Mouse (Mus musculus): ENCODE data around the gene Jmy. TPM values are rescaled to one million over a fixed set of nuclear protein-coding genes. Genes with fewer than 3 reads are reported as not detected.

Gene Jmy
- polyA plus RNA-seq, 1 experiment = 2.3 TPM

- no peak for TF ChIP-seq FLI1 (IDR thresholded peaks at IDR 0.05; ENCODE audit: low read length)
- H3K4me3 ChIP-seq (replicated peaks) = no peak overlapping the region
- no peaks in the 10 kb centered on the region for H3K9me3 ChIP-seq
- no peaks in the 10 kb centered on the region for H3K36me3 ChIP-seq (replicated peaks; ENCODE audit: low read length)
- H3K4me1 ChIP-seq = peaks cover 26% of the 10 kb centered on the region
- H3K27me3 ChIP-seq (replicated peaks) = no peaks in the 10 kb centered on the region
Measured at GRCm38 (mm10) chr13:93415055-93415454, 84.6 kb downstream of the Jmy start.

- H3K36me3 ChIP-seq (replicated peaks; ENCODE audit: low read length) = peaks cover 7% of the 10 kb centered on the region
- H3K9me3 ChIP-seq = no peaks in the 10 kb centered on the region
- no peak overlapping the region for H3K4me3 ChIP-seq (replicated peaks)
- TF ChIP-seq FLI1 (IDR thresholded peaks at IDR 0.05; ENCODE audit: low read length) (no peak), GATA1 (IDR thresholded peaks at IDR 0.05; ENCODE audit: borderline replicate concordance, low read length) (no peak)
- no peaks in the 10 kb centered on the region for H3K27me3 ChIP-seq (replicated peaks)
- peaks cover 8% of the 10 kb centered on the region for H3K4me1 ChIP-seq
Measured at GRCm38 (mm10) chr13:93410343-93410742, 89.3 kb downstream of the Jmy start.

- H3K9me3 ChIP-seq = no peaks in the 10 kb centered on the region
- no peak overlapping the region for H3K4me3 ChIP-seq (replicated peaks)
- no peaks in the 10 kb centered on the region for H3K4me1 ChIP-seq
- peaks cover 22% of the 10 kb centered on the region for H3K36me3 ChIP-seq (replicated peaks; ENCODE audit: low read length)
- no peak for TF ChIP-seq GATA1 (IDR thresholded peaks at IDR 0.05; ENCODE audit: borderline replicate concordance, low read length)
- H3K27me3 ChIP-seq (replicated peaks) = no peaks in the 10 kb centered on the region
Measured at GRCm38 (mm10) chr13:93406855-93407254, 92.8 kb downstream of the Jmy start.

GRCm38 (mm10) chr13:93401947-93402346 lies 97.7 kb downstream of the Jmy start:
- no peaks in the 10 kb centered on the region; the same call in 1 of the 2 replicates for H3K4me1 ChIP-seq
- TF ChIP-seq GATA1 (IDR thresholded peaks at IDR 0.05; ENCODE audit: borderline replicate concordance, low read length) (no peak), FLI1 (IDR thresholded peaks at IDR 0.05; ENCODE audit: low read length) (no peak)
- H3K9me3 ChIP-seq = peaks cover 8% of the 10 kb centered on the region; the same call in 1 of the 2 replicates
- H3K4me3 ChIP-seq (replicated peaks) = no peak overlapping the region
- H3K36me3 ChIP-seq (replicated peaks; ENCODE audit: low read length) = peaks cover 45% of the 10 kb centered on the region
- no peaks in the 10 kb centered on the region for H3K27me3 ChIP-seq (replicated peaks)

GRCm38 (mm10) chr13:93399710-93400216 lies 99.8 kb downstream of the Jmy start:
- Histone ChIP-seq H3K27me3 (replicated peaks) (no peaks in the 10 kb centered on the region), H3K36me3 (replicated peaks; ENCODE audit: low read length) (peaks cover 47% of the 10 kb centered on the region), H3K4me3 (replicated peaks) (no peak overlapping the region), H3K9me3 (peaks cover 8% of the 10 kb centered on the region; the same call in 1 of the 2 replicates), H3K4me1 (no peaks in the 10 kb centered on the region; the same call in 1 of the 2 replicates)
- TF ChIP-seq GATA1 (IDR thresholded peaks at IDR 0.05; ENCODE audit: borderline replicate concordance, low read length) (no peak), FLI1 (IDR thresholded peaks at IDR 0.05; ENCODE audit: low read length) (no peak)

GRCm38 (mm10) chr13:93389242-93389625 lies 110.4 kb downstream of the Jmy start:
- TF ChIP-seq FLI1 (IDR thresholded peaks at IDR 0.05; ENCODE audit: low read length) (no peak), GATA1 (IDR thresholded peaks at IDR 0.05; ENCODE audit: borderline replicate concordance, low read length) (no peak)
- H3K4me1 ChIP-seq = peaks cover 49% of the 10 kb centered on the region
- peak overlapping the region; percentile 56 for H3K4me3 ChIP-seq (replicated peaks)

GRCm38 (mm10) chr13:93388594-93389241 lies 110.9 kb downstream of the Jmy start:
- Histone ChIP-seq H3K36me3 (replicated peaks; ENCODE audit: low read length) (peaks cover 9% of the 10 kb centered on the region), H3K4me1 (peaks cover 54% of the 10 kb centered on the region), H3K4me3 (replicated peaks) (peak overlapping the region; percentile 88), H3K9me3 (no peaks in the 10 kb centered on the region), H3K27me3 (replicated peaks) (no peaks in the 10 kb centered on the region)
- no peak for TF ChIP-seq FLI1 (IDR thresholded peaks at IDR 0.05; ENCODE audit: low read length)
- no peak for TF ChIP-seq GATA1 (IDR thresholded peaks at IDR 0.05; ENCODE audit: borderline replicate concordance, low read length)

More at GRCm38 (mm10) chr13:93389242-93389625, 110.4 kb downstream of the Jmy start:
- Histone ChIP-seq H3K27me3 (replicated peaks) (no peaks in the 10 kb centered on the region), H3K9me3 (no peaks in the 10 kb centered on the region), H3K36me3 (replicated peaks; ENCODE audit: low read length) (peaks cover 14% of the 10 kb centered on the region)

GRCm38 (mm10) chr13:93387440-93387839 lies 112.2 kb downstream of the Jmy start:
- Histone ChIP-seq H3K36me3 (replicated peaks; ENCODE audit: low read length) (peaks cover 3% of the 10 kb centered on the region), H3K27me3 (replicated peaks) (no peaks in the 10 kb centered on the region), H3K4me1 (peaks cover 67% of the 10 kb centered on the region), H3K4me3 (replicated peaks) (no peak overlapping the region), H3K9me3 (no peaks in the 10 kb centered on the region)
- TF ChIP-seq GATA1 (IDR thresholded peaks at IDR 0.05; ENCODE audit: borderline replicate concordance, low read length) = no peak
- no peak for TF ChIP-seq FLI1 (IDR thresholded peaks at IDR 0.05; ENCODE audit: low read length)

- H3K27me3 ChIP-seq (replicated peaks) = no peaks in the 10 kb centered on the region
- TF ChIP-seq GATA1 (IDR thresholded peaks at IDR 0.05; ENCODE audit: borderline replicate concordance, low read length) (no peak), FLI1 (IDR thresholded peaks at IDR 0.05; ENCODE audit: low read length) (no peak)
- peaks cover 84% of the 10 kb centered on the region for H3K4me1 ChIP-seq
- H3K9me3 ChIP-seq = no peaks in the 10 kb centered on the region
- no peaks in the 10 kb centered on the region for H3K36me3 ChIP-seq (replicated peaks; ENCODE audit: low read length)
- no peak overlapping the region for H3K4me3 ChIP-seq (replicated peaks)
Measured at GRCm38 (mm10) chr13:93385147-93385546, 114.5 kb downstream of the Jmy start.

GRCm38 (mm10) chr13:93384481-93384880 lies 115.1 kb downstream of the Jmy start:
- Histone ChIP-seq H3K9me3 (no peaks in the 10 kb centered on the region), H3K27me3 (replicated peaks) (no peaks in the 10 kb centered on the region), H3K4me3 (replicated peaks) (no peak overlapping the region), H3K36me3 (replicated peaks; ENCODE audit: low read length) (no peaks in the 10 kb centered on the region), H3K4me1 (peaks cover 81% of the 10 kb centered on the region)
- TF ChIP-seq FLI1 (IDR thresholded peaks at IDR 0.05; ENCODE audit: low read length) (no peak), GATA1 (IDR thresholded peaks at IDR 0.05; ENCODE audit: borderline replicate concordance, low read length) (no peak)

All from megakaryocyte, embryonic 14.5 days (primary cell).